Mouse (Mus musculus) forebrain, postnatal 0 days (tissue): ENCODE measurements around the gene Apold1. TPM values are rescaled to one million over a fixed set of nuclear protein-coding genes. Genes with fewer than 3 reads are reported as not detected.

Experiments used
- ATAC-seq: fragments of 200-750 bp; cut with Nextera tagmentation; 2 replicates; pipeline ENCODE4 v1.8.0; 2017; ENCODE audit warnings: mild to moderate bottlenecking, moderate library complexity
- DNase-seq: peaks from one replicate; pipeline ENCODE4 v3.0.0-alpha.2; 2015
- H3K27ac ChIP-seq: fragments of 300-500 bp; sonication (generic); 2 replicates; pipeline ENCODE4 v1.5.1; 2014; ENCODE audit warnings: low read depth, mild to moderate bottlenecking, antibody characterized with exemption, low read length, moderate library complexity, mixed read lengths
- H3K27me3 ChIP-seq: fragments of 300-500 bp; sonication (generic); 2 replicates; pipeline ENCODE4 v1.6.1; 2014; ENCODE audit warnings: mild to moderate bottlenecking, low read length, mixed read lengths; ENCODE audit not compliant: insufficient read depth
- H3K36me3 ChIP-seq: fragments of 300-500 bp; sonication (generic); 2 replicates; pipeline ENCODE4 v1.6.1; 2014; ENCODE audit warnings: mild to moderate bottlenecking, moderate library complexity; ENCODE audit not compliant: insufficient read depth
- H3K4me1 ChIP-seq: fragments of 300-500 bp; sonication (generic); 2 replicates; pipeline ENCODE4 v1.6.1; 2014; ENCODE audit warnings: antibody characterized with exemption; ENCODE audit not compliant: insufficient read depth
- H3K4me2 ChIP-seq: fragments of 300-500 bp; sonication (generic); 2 replicates; pipeline ENCODE4 v1.6.1; 2014; ENCODE audit warnings: low read depth, mild to moderate bottlenecking, moderate library complexity
- H3K4me3 ChIP-seq: fragments of 300-500 bp; sonication (generic); 2 replicates; pipeline ENCODE4 v1.5.1; 2014; ENCODE audit warnings: low read depth, low read length, mixed read lengths
- H3K9ac ChIP-seq: fragments of 300-500 bp; sonication (generic); 2 replicates; pipeline ENCODE4 v1.6.1; 2014; ENCODE audit warnings: mild to moderate bottlenecking
- H3K9me3 ChIP-seq: fragments of 300-500 bp; sonication (generic); 2 replicates; pipeline ENCODE4 v1.6.1; 2016; ENCODE audit warnings: low read length
- CTCF ChIP-seq: sonication (generic); IDR thresholded peaks from 2 replicates; pipeline ENCODE4 v1.5.1; 2016; ENCODE audit warnings: antibody characterized with exemption, control low read depth, low read depth
- WGBS: fragments of 180-500 bp; shearing (Covaris S2); extraction: QIAGEN DNeasy Blood & Tissue Kit; methylation state at CpG from one replicate; pipeline ENCODE4 v1.1.7; 2014; 5-methylcytosine and 5-hydroxymethylcytosine counted together
- polyA plus RNA-seq: library from polyadenylated mRNA; unstranded; fragments of >200 nt; fragmentation: Nextera tagmentation; extraction: Ambion mirVana; gene quantifications from 2 replicates; pipeline ENCODE4 v1.2.1, GENCODE M21; 2015
- total RNA-seq: library from RNA; depleted of rRNA; stranded (reverse); fragments of >200 nt; gene quantifications from 2 replicates; pipeline ENCODE4 v1.2.3, GENCODE M21; 2014

The Apold1 gene
- total and polyA plus RNA-seq, 2 experiments from 2014 or later, result 5.9 to 8.7 TPM

GRCm38 (mm10) chr6:134972096-134972495 lies 9.4 kb upstream of the Apold1 start:
- Histone ChIP-seq H3K27me3 (no peaks in the 10 kb centered on the region), H3K36me3 (no peaks in the 10 kb centered on the region), H3K4me2 (no peak overlapping the region), H3K27ac (no peak overlapping the region), H3K4me3 (no peak overlapping the region), H3K4me1 (no peaks in the 10 kb centered on the region), H3K9me3 (no peaks in the 10 kb centered on the region), H3K9ac (no peak overlapping the region)
- 52% methylated on average over 4 of the region's 4 CpGs for WGBS
- no peak for TF ChIP-seq CTCF
- ATAC-seq (no peak), DNase-seq (no peak)

GRCm38 (mm10) chr6:134976628-134977027 lies 4.9 kb upstream of the Apold1 start:
- Histone ChIP-seq H3K27me3 (no peaks in the 10 kb centered on the region), H3K9me3 (no peaks in the 10 kb centered on the region), H3K4me2 (no peak overlapping the region), H3K9ac (no peak overlapping the region), H3K4me3 (no peak overlapping the region), H3K4me1 (no peaks in the 10 kb centered on the region; the same call in 1 of the 2 replicates), H3K36me3 (no peaks in the 10 kb centered on the region), H3K27ac (no peak overlapping the region)
- ATAC-seq, result peak; percentile 48
- WGBS, result 20% methylated on average over 6 of the region's 6 CpGs
- peak; percentile 33 for DNase-seq
- TF ChIP-seq CTCF, result no peak

GRCm38 (mm10) chr6:134983529-134984370 lies 2.2 kb downstream of the Apold1 start:
- whole genome bisulfite sequencing, result 3% methylated on average over 62 of the region's 62 CpGs
- H3K4me1 ChIP-seq, result no peaks in the 10 kb centered on the region; the same call in 1 of the 2 replicates
- peak; percentile 80 for TF ChIP-seq CTCF

GRCm38 (mm10) chr6:134984748-134985147 lies 3.2 kb downstream of the Apold1 start:
- H3K9me3 ChIP-seq, result no peaks in the 10 kb centered on the region
- ATAC-seq (peak; percentile 28; the same call in 1 of the 2 replicates), DNase-seq (no peak)
- WGBS, result 66% methylated on average over 3 of the region's 3 CpGs
- no peak overlapping the region for H3K9ac ChIP-seq
- no peaks in the 10 kb centered on the region for H3K27me3 ChIP-seq
- no peak overlapping the region for H3K4me3 ChIP-seq
- peak; percentile 55 for TF ChIP-seq CTCF
- H3K36me3 ChIP-seq, result no peaks in the 10 kb centered on the region
- 0 out of 2 replicates have a peak overlapping the region, but pooled peaks have one; percentile 72 for H3K4me2 ChIP-seq
- H3K4me1 ChIP-seq, result no peaks in the 10 kb centered on the region; the same call in 1 of the 2 replicates
- H3K27ac ChIP-seq, result no peak overlapping the region

More at GRCm38 (mm10) chr6:134983529-134984370, 2.2 kb downstream of the Apold1 start:
- DNase-seq, result peak; percentile 91
- peak; percentile 93 for ATAC-seq
- H3K36me3 ChIP-seq, result no peaks in the 10 kb centered on the region
- peak overlapping the region; percentile 53 for H3K4me3 ChIP-seq
- no peaks in the 10 kb centered on the region for H3K27me3 ChIP-seq
- H3K4me2 ChIP-seq, result peak overlapping the region; percentile 72
- no peaks in the 10 kb centered on the region for H3K9me3 ChIP-seq
- no peak overlapping the region for H3K27ac ChIP-seq
- peak overlapping the region; percentile 53 for H3K9ac ChIP-seq

- no peak for DNase-seq
- H3K4me1 ChIP-seq, result no peaks in the 10 kb centered on the region
- H3K27ac ChIP-seq, result no peak overlapping the region
- H3K4me3 ChIP-seq, result no peak overlapping the region
- WGBS, result 79% methylated on average over 9 of the region's 9 CpGs
- TF ChIP-seq CTCF, result no peak
- H3K9me3 ChIP-seq, result no peaks in the 10 kb centered on the region
- no peak for ATAC-seq
- no peak overlapping the region for H3K9ac ChIP-seq
- no peaks in the 10 kb centered on the region for H3K27me3 ChIP-seq
- H3K36me3 ChIP-seq, result no peaks in the 10 kb centered on the region
- no peak overlapping the region for H3K4me2 ChIP-seq
Measured at GRCm38 (mm10) chr6:134988377-134988776, 6.9 kb downstream of the Apold1 start.

GRCm38 (mm10) chr6:134990674-134991073 lies 9.2 kb downstream of the Apold1 start:
- WGBS, result 92% methylated on average over 6 of the region's 6 CpGs
- Histone ChIP-seq H3K9ac (no peak overlapping the region), H3K9me3 (no peaks in the 10 kb centered on the region), H3K4me1 (no peaks in the 10 kb centered on the region), H3K4me2 (no peak overlapping the region), H3K27me3 (no peaks in the 10 kb centered on the region), H3K36me3 (no peaks in the 10 kb centered on the region), H3K27ac (no peak overlapping the region), H3K4me3 (no peak overlapping the region)
- ATAC-seq (no peak), DNase-seq (no peak)
- TF ChIP-seq CTCF, result no peak

GRCm38 (mm10) chr6:134994031-134994651 lies 12.6 kb downstream of the Apold1 start:
- Histone ChIP-seq H3K9ac (no peak overlapping the region), H3K4me1 (no peaks in the 10 kb centered on the region), H3K4me3 (no peak overlapping the region), H3K27me3 (no peaks in the 10 kb centered on the region), H3K9me3 (no peaks in the 10 kb centered on the region), H3K27ac (no peak overlapping the region), H3K36me3 (no peaks in the 10 kb centered on the region), H3K4me2 (no peak overlapping the region)
- no peak for TF ChIP-seq CTCF
- ATAC-seq (peak; percentile 97), DNase-seq (peak; percentile 80)
- 50% methylated on average over 12 of the region's 12 CpGs for WGBS
